Mouse (Mus musculus) forebrain, embryonic 13.5 days (tissue): ENCODE results near the gene Frzb. TPM values are rescaled to one million over a fixed set of nuclear protein-coding genes. Genes with fewer than 3 reads are reported as not detected.

Source experiments
- ATAC-seq: fragments of 200-750 bp; cut with Nextera tagmentation; 2 replicates; pipeline ENCODE4 v1.8.0; 2017
- H3K27ac ChIP-seq: fragments of 300-500 bp; sonication (generic); 2 replicates; pipeline ENCODE4 v1.5.1; 2015; ENCODE audit warnings: inconsistent platforms, mild to moderate bottlenecking, moderate library complexity
- H3K27me3 ChIP-seq: fragments of 300-500 bp; sonication (generic); 2 replicates; pipeline ENCODE4 v1.6.1; 2015; ENCODE audit warnings: mild to moderate bottlenecking, inconsistent platforms
- H3K36me3 ChIP-seq: fragments of 300-500 bp; sonication (generic); 2 replicates; pipeline ENCODE4 v1.6.1; 2015; ENCODE audit warnings: mild to moderate bottlenecking, inconsistent platforms; ENCODE audit not compliant: poor library complexity, severe bottlenecking
- H3K4me1 ChIP-seq: fragments of 300-500 bp; sonication (generic); 2 replicates; pipeline ENCODE4 v1.6.1; 2015; ENCODE audit warnings: inconsistent platforms
- H3K4me2 ChIP-seq: fragments of 300-500 bp; sonication (generic); 2 replicates; pipeline ENCODE4 v1.6.1; 2015; ENCODE audit warnings: inconsistent platforms, mild to moderate bottlenecking, moderate library complexity
- H3K4me3 ChIP-seq: fragments of 300-500 bp; sonication (generic); 2 replicates; pipeline ENCODE4 v1.5.1; 2015; ENCODE audit warnings: mild to moderate bottlenecking, inconsistent platforms
- H3K9ac ChIP-seq: fragments of 300-500 bp; sonication (generic); 2 replicates; pipeline ENCODE4 v1.6.1; 2015; ENCODE audit warnings: mild to moderate bottlenecking, inconsistent platforms
- H3K9me3 ChIP-seq: fragments of 300-500 bp; sonication (generic); replicated peaks from 2 replicates; pipeline ENCODE4 v1.6.1; 2016; ENCODE audit warnings: inconsistent platforms
- WGBS: fragments of 180-500 bp; shearing (Covaris S2); methylation state at CpG from one replicate; pipeline ENCODE4 v1.1.7; 2015; 5-methylcytosine and 5-hydroxymethylcytosine counted together
- polyA plus RNA-seq: library from polyadenylated mRNA; unstranded; fragments of >200 nt; fragmentation: Nextera tagmentation; extraction: Ambion mirVana; gene quantifications from 2 replicates; pipeline ENCODE4 v1.2.1, GENCODE M21; 2015

The Frzb gene
- polyA plus RNA-seq, 1 experiment from 2014 or later = 4.0 TPM

GRCm38 (mm10) chr2:80445491-80445890 lies 1.9 kb downstream of the Frzb start:
- H3K9ac ChIP-seq = no peak overlapping the region
- H3K4me3 ChIP-seq = peak overlapping the region; percentile 52
- no peak overlapping the region for H3K27ac ChIP-seq
- H3K27me3 ChIP-seq = peaks cover 34% of the 10 kb centered on the region
- ATAC-seq = no peak
- WGBS = 36% methylated on average over 10 of the region's 10 CpGs
- no peaks in the 10 kb centered on the region; the same call in 1 of the 2 replicates for H3K9me3 ChIP-seq
- peak overlapping the region; percentile 99; the same call in 1 of the 2 replicates for H3K4me2 ChIP-seq
- H3K36me3 ChIP-seq = no peaks in the 10 kb centered on the region
- H3K4me1 ChIP-seq = peaks cover 22% of the 10 kb centered on the region

- 69% methylated on average over 14 of the region's 14 CpGs for WGBS
- no peak overlapping the region for H3K4me3 ChIP-seq
- H3K36me3 ChIP-seq = no peaks in the 10 kb centered on the region
- ATAC-seq = no peak
- H3K9ac ChIP-seq = no peak overlapping the region
- H3K4me1 ChIP-seq = peaks cover 22% of the 10 kb centered on the region
- no peaks in the 10 kb centered on the region; the same call in 1 of the 2 replicates for H3K9me3 ChIP-seq
- peaks cover 34% of the 10 kb centered on the region for H3K27me3 ChIP-seq
- H3K27ac ChIP-seq = no peak overlapping the region
- no peak overlapping the region for H3K4me2 ChIP-seq
These were observed 2.7 kb downstream of the Frzb start for GRCm38 (mm10) chr2:80444418-80445365.

DNA sequence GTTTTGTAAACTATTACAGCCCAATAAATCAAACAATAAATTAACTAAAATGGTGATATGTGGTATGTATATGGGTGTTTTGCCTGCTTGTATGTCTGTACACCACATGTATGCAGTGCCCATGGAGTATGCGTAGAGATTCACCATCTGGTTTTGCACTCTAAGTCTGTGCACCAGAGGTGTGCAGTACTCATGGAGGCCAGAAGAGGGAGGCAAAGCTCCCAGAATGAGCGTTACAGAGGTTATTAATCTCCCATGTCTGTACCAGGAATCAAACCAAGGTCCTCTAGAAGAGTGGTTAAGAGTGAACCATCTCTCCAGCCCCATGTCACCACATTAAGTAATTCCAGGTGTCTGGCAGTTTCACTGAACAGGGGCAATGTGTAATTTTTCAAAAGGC lies 3.5 kb downstream of the Frzb start:
- peaks cover 24% of the 10 kb centered on the region for H3K4me1 ChIP-seq
- H3K9me3 ChIP-seq = no peaks in the 10 kb centered on the region; the same call in 1 of the 2 replicates
- H3K9ac ChIP-seq = no peak overlapping the region
- no peak overlapping the region for H3K27ac ChIP-seq
- H3K27me3 ChIP-seq = peaks cover 31% of the 10 kb centered on the region
- ATAC-seq = no peak
- no peaks in the 10 kb centered on the region for H3K36me3 ChIP-seq
- no peak overlapping the region for H3K4me2 ChIP-seq
- H3K4me3 ChIP-seq = no peak overlapping the region
- WGBS = 89% methylated on average over 2 of the region's 2 CpGs

DNA sequence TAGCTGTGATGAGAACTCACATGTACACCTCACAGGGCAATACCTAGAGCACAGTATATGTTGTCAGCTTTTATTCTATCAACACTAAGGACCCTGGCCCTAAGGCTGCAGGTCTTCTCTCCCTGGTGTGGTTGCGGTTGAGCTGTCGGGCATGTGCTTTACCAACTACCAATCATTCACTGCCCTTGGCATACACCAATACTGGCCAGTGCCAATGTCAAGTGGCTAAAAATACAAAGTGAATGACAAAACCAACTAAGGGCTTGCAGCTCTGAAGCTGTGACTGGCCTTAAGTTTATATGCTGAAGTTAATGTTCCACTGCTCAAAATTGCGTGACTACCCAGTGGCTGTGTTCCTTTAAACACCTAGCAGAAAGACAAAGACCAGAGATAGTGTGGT lies 6.0 kb downstream of the Frzb start:
- no peak overlapping the region for H3K27ac ChIP-seq
- peaks cover 26% of the 10 kb centered on the region for H3K27me3 ChIP-seq
- no peak overlapping the region for H3K4me3 ChIP-seq
- ATAC-seq = no peak
- 97% methylated on average over 3 of the region's 3 CpGs for WGBS
- H3K9me3 ChIP-seq = no peaks in the 10 kb centered on the region; the same call in 1 of the 2 replicates
- peaks cover 29% of the 10 kb centered on the region for H3K4me1 ChIP-seq
- no peak overlapping the region for H3K9ac ChIP-seq
- H3K4me2 ChIP-seq = no peak overlapping the region
- H3K36me3 ChIP-seq = no peaks in the 10 kb centered on the region

GRCm38 (mm10) chr2:80438854-80439253 lies 8.6 kb downstream of the Frzb start:
- 22% methylated on average over 3 of the region's 3 CpGs for WGBS
- H3K4me2 ChIP-seq = no peak overlapping the region
- H3K4me1 ChIP-seq = peaks cover 23% of the 10 kb centered on the region
- no peak overlapping the region for H3K4me3 ChIP-seq
- no peak overlapping the region for H3K9ac ChIP-seq
- no peak overlapping the region for H3K27ac ChIP-seq
- peaks cover 8% of the 10 kb centered on the region for H3K27me3 ChIP-seq
- peak; percentile 95 for ATAC-seq
- no peaks in the 10 kb centered on the region; the same call in 1 of the 2 replicates for H3K9me3 ChIP-seq
- no peaks in the 10 kb centered on the region for H3K36me3 ChIP-seq

DNA sequence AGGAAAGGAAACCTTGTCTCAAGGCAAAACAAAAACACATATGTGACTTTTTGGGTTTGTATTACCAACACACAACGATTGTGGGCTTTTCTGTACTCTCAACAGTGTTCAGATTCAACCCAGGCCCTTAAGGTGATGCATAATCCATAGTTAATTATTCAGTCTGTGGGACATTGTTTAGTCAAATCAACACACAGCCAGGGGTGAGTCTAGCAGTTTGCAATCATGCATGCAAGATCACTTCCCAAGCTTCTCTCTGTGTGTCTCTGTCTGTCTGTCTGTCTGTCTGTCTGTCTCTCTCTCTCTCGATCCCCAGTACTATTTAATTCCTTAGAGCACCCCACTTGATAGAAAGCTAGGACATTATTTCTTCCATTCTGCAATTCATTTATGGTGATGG lies 10.0 kb downstream of the Frzb start:
- H3K9ac ChIP-seq = no peak overlapping the region
- H3K36me3 ChIP-seq = no peaks in the 10 kb centered on the region
- 0 out of 2 replicates have a peak, but pooled peaks cover 4% of the 10 kb centered on the region for H3K27me3 ChIP-seq
- no peak for ATAC-seq
- H3K27ac ChIP-seq = no peak overlapping the region
- H3K4me3 ChIP-seq = no peak overlapping the region
- no peak overlapping the region for H3K4me2 ChIP-seq
- WGBS = 30% methylated on average over 2 of the region's 2 CpGs
- peaks cover 23% of the 10 kb centered on the region for H3K4me1 ChIP-seq
- H3K9me3 ChIP-seq = no peaks in the 10 kb centered on the region

GRCm38 (mm10) chr2:80434783-80435572 lies 12.4 kb downstream of the Frzb start:
- no peak overlapping the region for H3K4me2 ChIP-seq
- H3K27me3 ChIP-seq = 0 out of 2 replicates have a peak, but pooled peaks cover 4% of the 10 kb centered on the region
- 75% methylated on average over 11 of the region's 11 CpGs for WGBS
- no peak for ATAC-seq
- H3K27ac ChIP-seq = no peak overlapping the region
- no peaks in the 10 kb centered on the region for H3K36me3 ChIP-seq
- H3K9me3 ChIP-seq = no peaks in the 10 kb centered on the region
- H3K9ac ChIP-seq = no peak overlapping the region
- H3K4me3 ChIP-seq = no peak overlapping the region
- H3K4me1 ChIP-seq = peaks cover 23% of the 10 kb centered on the region

DNA sequence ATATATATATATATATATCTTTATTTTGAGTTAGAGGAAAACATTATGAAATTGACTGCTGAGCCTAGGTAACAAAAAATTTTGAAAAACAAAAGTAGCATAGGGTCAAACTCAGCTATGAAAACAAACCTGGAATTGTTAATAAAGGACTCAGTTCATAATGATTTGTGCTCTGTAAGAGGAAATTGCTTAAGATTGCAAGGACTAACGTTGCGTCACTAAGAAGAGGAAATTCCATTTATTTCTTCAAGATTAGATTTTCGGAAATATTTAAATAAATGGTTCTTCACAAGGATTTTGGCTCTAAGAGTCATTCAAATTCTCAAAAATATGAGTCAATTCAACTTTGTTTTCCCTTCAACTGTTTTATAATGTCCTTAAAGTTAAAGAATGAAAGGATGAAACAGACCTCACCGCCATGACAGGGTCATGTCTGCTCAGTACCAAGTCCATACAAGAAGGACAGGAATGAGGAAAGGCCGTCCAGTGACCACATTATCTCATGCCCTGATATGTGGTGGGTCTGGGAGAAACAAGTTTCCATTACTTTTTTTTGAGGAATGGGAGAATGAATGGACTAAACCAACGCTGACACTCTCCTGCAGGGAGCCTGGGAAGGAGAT lies 14.1 kb downstream of the Frzb start:
- WGBS = 95% methylated on average over 6 of the region's 6 CpGs
- Histone ChIP-seq H3K27me3 (0 out of 2 replicates have a peak, but pooled peaks cover 4% of the 10 kb centered on the region), H3K36me3 (no peaks in the 10 kb centered on the region), H3K4me3 (no peak overlapping the region), H3K9ac (no peak overlapping the region), H3K4me1 (peaks cover 15% of the 10 kb centered on the region), H3K27ac (no peak overlapping the region), H3K9me3 (no peaks in the 10 kb centered on the region), H3K4me2 (no peak overlapping the region)
- no peak for ATAC-seq

DNA sequence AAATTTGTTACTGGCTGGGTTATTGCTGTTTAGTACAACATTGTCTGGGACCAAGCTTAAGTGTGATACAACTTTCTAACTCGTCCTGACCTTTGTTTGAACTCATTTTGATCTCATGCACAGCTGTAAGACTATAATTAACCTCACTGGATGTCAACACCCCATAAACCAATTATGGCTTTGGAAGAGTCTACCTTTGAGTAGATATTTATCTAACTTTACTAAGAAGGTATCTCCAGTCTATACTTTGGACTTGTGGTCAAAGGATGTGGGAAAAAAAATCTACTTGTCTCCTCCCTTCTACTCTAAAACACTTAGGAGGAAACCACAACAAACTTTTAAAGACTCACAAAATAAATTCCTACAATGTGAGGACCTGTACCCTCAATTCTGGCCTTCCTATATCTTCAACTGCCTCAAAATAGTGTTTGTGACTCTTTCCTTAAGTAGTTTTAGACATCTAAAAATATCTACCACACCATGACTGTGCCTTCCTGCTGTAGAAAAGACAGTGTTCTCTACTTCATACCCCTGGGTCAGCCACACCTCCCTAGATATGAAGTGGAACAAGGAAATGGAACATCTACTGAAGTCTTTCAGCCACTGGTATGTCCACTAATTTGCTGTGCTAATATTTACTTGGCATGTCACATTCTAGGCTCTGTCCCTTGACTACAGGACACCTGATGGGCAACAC lies 16.9 kb downstream of the Frzb start:
- Histone ChIP-seq H3K36me3 (no peaks in the 10 kb centered on the region), H3K27ac (no peak overlapping the region), H3K4me1 (no peaks in the 10 kb centered on the region), H3K4me3 (no peak overlapping the region), H3K9me3 (no peaks in the 10 kb centered on the region), H3K9ac (no peak overlapping the region), H3K4me2 (no peak overlapping the region), H3K27me3 (no peaks in the 10 kb centered on the region)
- ATAC-seq = no peak
- 65% methylated on average over 1 of the region's 1 CpGs for WGBS

- Histone ChIP-seq H3K27me3 (no peaks in the 10 kb centered on the region), H3K4me2 (no peak overlapping the region), H3K9me3 (no peaks in the 10 kb centered on the region), H3K36me3 (no peaks in the 10 kb centered on the region), H3K4me3 (no peak overlapping the region), H3K4me1 (no peaks in the 10 kb centered on the region), H3K27ac (no peak overlapping the region), H3K9ac (no peak overlapping the region)
- no peak for ATAC-seq
- WGBS = 98% methylated on average over 5 of the region's 5 CpGs
These were observed 24.3 kb downstream of the Frzb start for GRCm38 (mm10) chr2:80423116-80423515.

GRCm38 (mm10) chr2:80421990-80422389 lies 25.4 kb downstream of the Frzb start:
- WGBS = 88% methylated on average over 1 of the region's 1 CpGs
- H3K27ac ChIP-seq = no peak overlapping the region
- H3K9me3 ChIP-seq = no peaks in the 10 kb centered on the region
- H3K36me3 ChIP-seq = no peaks in the 10 kb centered on the region
- ATAC-seq = no peak
- H3K4me1 ChIP-seq = no peaks in the 10 kb centered on the region
- no peak overlapping the region for H3K9ac ChIP-seq
- no peaks in the 10 kb centered on the region for H3K27me3 ChIP-seq
- no peak overlapping the region for H3K4me3 ChIP-seq
- no peak overlapping the region for H3K4me2 ChIP-seq
